Mouse (Mus musculus) midbrain, embryonic 14.5 days (tissue): ENCODE measurements at regions not wholly inside any gene's neighbourhood (a gene's known extent, or its start where the extent isn't known, plus 50 kb on each side); places are given as distances from the start of the nearest gene placed in this dataset.
A peak's percentile ranks its signal among the peaks of the same experiment; 100 is the strongest.

ENCODE experiments used
- ATAC-seq: fragments of 200-750 bp; cut with Nextera tagmentation; 2 replicates; pipeline ENCODE4 v1.8.0; 2017; ENCODE audit warnings: moderate number of reproducible peaks, moderate library complexity; ENCODE audit not compliant: low FRiP score, low TSS enrichment
- DNase-seq: peaks from one replicate; pipeline ENCODE4 v3.0.0-alpha.2; 2015
- H3K27ac ChIP-seq: fragments of 300-500 bp; sonication (generic); replicated peaks from 2 replicates; pipeline ENCODE4 v1.5.1; 2014; ENCODE audit warnings: mild to moderate bottlenecking, low read depth, low read length, moderate library complexity
- H3K27me3 ChIP-seq: fragments of 300-500 bp; sonication (generic); 2 replicates; pipeline ENCODE4 v1.6.1; 2014; ENCODE audit warnings: low read length, control low read depth, mixed read lengths; ENCODE audit not compliant: control insufficient read depth, insufficient read depth
- H3K36me3 ChIP-seq: fragments of 300-500 bp; sonication (generic); 2 replicates; pipeline ENCODE4 v1.6.1; 2014; ENCODE audit warnings: low read length, control low read depth; ENCODE audit not compliant: control insufficient read depth, insufficient read depth
- H3K4me1 ChIP-seq: fragments of 300-500 bp; sonication (generic); 2 replicates; pipeline ENCODE4 v1.6.1; 2014; ENCODE audit warnings: mild to moderate bottlenecking, antibody characterized with exemption, low read length, control low read depth; ENCODE audit not compliant: control insufficient read depth, insufficient read depth
- H3K4me2 ChIP-seq: fragments of 300-500 bp; sonication (generic); 2 replicates; pipeline ENCODE4 v1.6.1; 2014; ENCODE audit warnings: mild to moderate bottlenecking, low read length, moderate library complexity
- H3K4me3 ChIP-seq: fragments of 300-500 bp; sonication (generic); replicated peaks from 2 replicates; pipeline ENCODE4 v1.5.1; 2014; ENCODE audit warnings: low read depth, low read length
- H3K9ac ChIP-seq: fragments of 300-500 bp; sonication (generic); replicated peaks from 2 replicates; pipeline ENCODE4 v1.6.1; 2014; ENCODE audit warnings: mild to moderate bottlenecking, low read length, moderate library complexity
- H3K9me3 ChIP-seq: fragments of 300-500 bp; sonication (generic); 2 replicates; pipeline ENCODE4 v1.6.1; 2016; ENCODE audit warnings: low read length, control low read depth, mixed read lengths; ENCODE audit not compliant: control insufficient read depth
- WGBS: fragments of 180-500 bp; shearing (Covaris S2); extraction: QIAGEN DNeasy Blood & Tissue Kit; methylation state at CpG from one replicate; pipeline ENCODE4 v1.1.7; 2014; 5-methylcytosine and 5-hydroxymethylcytosine counted together

DNA sequence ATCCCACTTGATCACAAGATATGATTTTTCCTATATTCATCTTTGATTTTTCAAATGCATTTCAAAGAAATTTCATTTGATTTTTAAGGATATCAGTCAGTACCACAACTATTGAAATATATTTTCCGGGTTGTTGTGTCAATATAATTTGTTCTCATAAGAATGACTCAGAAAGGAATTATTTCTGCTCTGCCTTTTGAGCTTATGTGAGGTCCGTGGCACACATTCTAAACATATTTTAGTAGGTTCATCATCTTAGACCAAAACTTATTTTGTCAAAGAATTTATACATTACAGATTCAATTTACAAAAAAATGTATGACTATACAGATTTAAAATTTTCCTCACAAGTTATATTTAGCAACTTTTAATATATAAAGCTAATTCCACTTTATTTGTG lies 119.5 kb upstream of the Ntf3 start:
- H3K36me3 ChIP-seq: no peaks in the 10 kb centered on the region
- H3K4me3 ChIP-seq: no peak overlapping the region
- DNase-seq (no peak), ATAC-seq (no peak)
- H3K4me1 ChIP-seq: no peaks in the 10 kb centered on the region
- WGBS: 93% methylated on average over 2 of the region's 2 CpGs
- no peak overlapping the region for H3K4me2 ChIP-seq
- H3K27me3 ChIP-seq: no peaks in the 10 kb centered on the region
- no peak overlapping the region for H3K9ac ChIP-seq
- H3K9me3 ChIP-seq: no peaks in the 10 kb centered on the region
- H3K27ac ChIP-seq: no peak overlapping the region

DNA sequence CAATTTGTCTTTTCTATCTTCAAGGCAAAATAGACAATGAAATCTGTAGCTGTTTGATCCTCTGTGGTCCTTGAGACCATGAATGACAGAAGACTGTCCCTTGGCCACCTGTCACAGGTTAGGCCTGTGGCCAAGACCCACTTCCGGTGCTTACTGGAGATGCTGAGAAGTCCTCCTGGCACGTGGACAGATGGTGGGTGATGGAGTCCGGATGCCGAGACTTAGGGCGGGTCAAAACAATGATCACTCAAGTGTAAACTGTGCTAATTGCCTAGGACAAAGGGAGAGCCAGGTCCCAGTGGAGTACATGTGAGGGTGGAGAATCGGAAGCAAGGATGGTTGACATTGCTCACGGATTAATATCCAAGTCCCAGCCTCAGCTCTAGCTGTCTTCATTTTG lies 117.7 kb upstream of the Ntf3 start:
- Histone ChIP-seq H3K27ac (no peak overlapping the region), H3K9ac (no peak overlapping the region), H3K4me1 (no peaks in the 10 kb centered on the region), H3K4me2 (no peak overlapping the region), H3K4me3 (no peak overlapping the region), H3K9me3 (no peaks in the 10 kb centered on the region), H3K27me3 (no peaks in the 10 kb centered on the region), H3K36me3 (no peaks in the 10 kb centered on the region)
- DNase-seq (no peak), ATAC-seq (no peak)
- WGBS: 69% methylated on average over 7 of the region's 7 CpGs

DNA sequence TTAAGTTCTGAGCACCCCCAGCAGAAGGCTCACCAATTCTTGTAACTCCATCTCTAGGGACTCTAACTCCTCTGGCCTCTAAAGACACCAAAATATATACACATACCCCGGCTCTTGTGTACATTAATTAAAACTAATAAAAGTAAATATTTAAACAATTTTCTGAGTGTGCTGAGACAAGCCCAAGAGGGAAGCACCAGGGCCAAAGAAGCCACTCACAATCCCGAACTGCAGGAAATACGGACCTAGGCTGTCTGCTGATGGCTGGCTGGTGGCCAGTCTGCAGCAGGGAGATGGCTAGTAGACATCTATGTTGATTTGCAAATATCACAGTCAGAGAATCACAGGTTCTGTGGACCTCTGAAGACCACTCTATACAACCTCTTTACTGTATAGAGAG lies 113.6 kb upstream of the Ntf3 start:
- Histone ChIP-seq H3K4me2 (no peak overlapping the region), H3K27ac (no peak overlapping the region), H3K9ac (no peak overlapping the region), H3K4me3 (no peak overlapping the region), H3K9me3 (no peaks in the 10 kb centered on the region), H3K36me3 (no peaks in the 10 kb centered on the region), H3K4me1 (no peaks in the 10 kb centered on the region), H3K27me3 (no peaks in the 10 kb centered on the region)
- no peak for ATAC-seq
- WGBS: 90% methylated on average over 3 of the region's 3 CpGs
- no peak for DNase-seq

- no peaks in the 10 kb centered on the region for H3K36me3 ChIP-seq
- no peak overlapping the region for H3K4me3 ChIP-seq
- WGBS: 66% methylated on average over 5 of the region's 5 CpGs
- no peaks in the 10 kb centered on the region for H3K27me3 ChIP-seq
- DNase-seq (no peak), ATAC-seq (no peak)
- H3K27ac ChIP-seq: no peak overlapping the region
- H3K4me1 ChIP-seq: no peaks in the 10 kb centered on the region
- H3K9ac ChIP-seq: no peak overlapping the region
- H3K4me2 ChIP-seq: no peak overlapping the region
- no peaks in the 10 kb centered on the region for H3K9me3 ChIP-seq
Measured at GRCm38 (mm10) chr6:126245986-126246385, 79.3 kb upstream of the Ntf3 start.

GRCm38 (mm10) chr6:126245431-126245830 lies 78.7 kb upstream of the Ntf3 start:
- Histone ChIP-seq H3K36me3 (no peaks in the 10 kb centered on the region), H3K4me3 (no peak overlapping the region), H3K27me3 (no peaks in the 10 kb centered on the region), H3K9me3 (no peaks in the 10 kb centered on the region), H3K27ac (no peak overlapping the region), H3K4me1 (no peaks in the 10 kb centered on the region), H3K4me2 (no peak overlapping the region), H3K9ac (no peak overlapping the region)
- WGBS: 59% methylated on average over 3 of the region's 3 CpGs
- DNase-seq (peak; percentile 1), ATAC-seq (no peak)

- 89% methylated on average over 2 of the region's 2 CpGs for WGBS
- Histone ChIP-seq H3K4me3 (no peak overlapping the region), H3K4me2 (no peak overlapping the region), H3K27ac (no peak overlapping the region), H3K4me1 (no peaks in the 10 kb centered on the region), H3K9ac (no peak overlapping the region), H3K36me3 (no peaks in the 10 kb centered on the region), H3K9me3 (no peaks in the 10 kb centered on the region), H3K27me3 (no peaks in the 10 kb centered on the region)
- DNase-seq (no peak), ATAC-seq (no peak)
Measured at GRCm38 (mm10) chr6:126242299-126242698, 75.6 kb upstream of the Ntf3 start.

GRCm38 (mm10) chr6:126240256-126240655 lies 73.5 kb upstream of the Ntf3 start:
- no peak for DNase-seq
- no peak for ATAC-seq
- H3K4me1 ChIP-seq: no peaks in the 10 kb centered on the region
- H3K9me3 ChIP-seq: no peaks in the 10 kb centered on the region
- no peak overlapping the region for H3K9ac ChIP-seq
- no peaks in the 10 kb centered on the region for H3K36me3 ChIP-seq
- WGBS: 25% methylated on average over 1 of the region's 1 CpGs
- H3K27me3 ChIP-seq: no peaks in the 10 kb centered on the region
- no peak overlapping the region for H3K27ac ChIP-seq
- no peak overlapping the region for H3K4me3 ChIP-seq
- H3K4me2 ChIP-seq: no peak overlapping the region
